Mouse (Mus musculus) neural tube, embryonic 12.5 days (tissue): ENCODE results near the gene Actr3b. TPM values are rescaled to one million over a fixed set of nuclear protein-coding genes. Genes with fewer than 3 reads are reported as not detected.
"Not testable (repeated sequence)": the region's sequence is repeated elsewhere in the genome, so short reads cannot be mapped to it uniquely, and the experiment has no call there.

Experiments used
- ATAC-seq: fragments of 200-750 bp; cut with Nextera tagmentation; 2 replicates; pipeline ENCODE4 v1.8.0; 2017; ENCODE audit warnings: low read depth, mild to moderate bottlenecking, moderate TSS enrichment, moderate library complexity; ENCODE audit not compliant: low FRiP score
- H3K27ac ChIP-seq: fragments of 300-500 bp; sonication (generic); 2 replicates; pipeline ENCODE4 v1.5.1; 2016
- H3K27me3 ChIP-seq: fragments of 300-500 bp; sonication (generic); replicated peaks from 2 replicates; pipeline ENCODE4 v1.6.1; 2016; ENCODE audit warnings: mild to moderate bottlenecking
- H3K36me3 ChIP-seq: fragments of 300-500 bp; sonication (generic); 2 replicates; pipeline ENCODE4 v1.6.1; 2016; ENCODE audit warnings: mild to moderate bottlenecking
- H3K4me1 ChIP-seq: fragments of 300-500 bp; sonication (generic); 2 replicates; pipeline ENCODE4 v1.6.1; 2016
- H3K4me2 ChIP-seq: fragments of 300-500 bp; sonication (generic); replicated peaks from 2 replicates; pipeline ENCODE4 v1.6.1; 2016; ENCODE audit warnings: mild to moderate bottlenecking
- H3K4me3 ChIP-seq: fragments of 300-500 bp; sonication (generic); 2 replicates; pipeline ENCODE4 v1.5.1; 2016
- H3K9ac ChIP-seq: fragments of 300-500 bp; sonication (generic); 2 replicates; pipeline ENCODE4 v1.6.1; 2016; ENCODE audit warnings: mild to moderate bottlenecking
- H3K9me3 ChIP-seq: fragments of 300-500 bp; sonication (generic); 2 replicates; pipeline ENCODE4 v1.6.1; 2016; ENCODE audit warnings: mild to moderate bottlenecking
- WGBS: fragments of 180-500 bp; shearing (Covaris S2); methylation state at CpG from one replicate; pipeline ENCODE4 v1.1.7; 2016; 5-methylcytosine and 5-hydroxymethylcytosine counted together
- polyA plus RNA-seq: library from polyadenylated mRNA; unstranded; fragments of >200 nt; fragmentation: Nextera tagmentation; extraction: Ambion mirVana; gene quantifications from 2 replicates; pipeline ENCODE4 v1.2.1, GENCODE M21; 2016

Gene Actr3b
- 13.4 and 13.8 TPM in 2 replicates for polyA plus RNA-seq

- Histone ChIP-seq H3K27ac (no peak within 1 kb of the TSS), H3K9me3 (no peaks in the 10 kb centered on the region), H3K4me1 (no peaks in the 10 kb centered on the region), H3K9ac (peak within 1 kb of the TSS; percentile 68), H3K4me2 (peak within 1 kb of the TSS; percentile 91), H3K4me3 (peak within 1 kb of the TSS; percentile 72), H3K36me3 (no peaks in the 10 kb centered on the region), H3K27me3 (0 out of 2 replicates have a peak, but pooled peaks cover 3% of the 10 kb centered on the region)
- 3% methylated on average over 45 of the region's 45 CpGs for WGBS
- ATAC-seq = peak; percentile 99
Observed at GRCm38 (mm10) chr5:25759460-25760409, at the start of gene Actr3b. Gene Actr3b, plus strand, starts transcription at chr5:25759997.

GRCm38 (mm10) chr5:25713001-25713706 lies 46.6 kb upstream of the Actr3b start:
- H3K27ac ChIP-seq, H3K4me2 ChIP-seq, H3K9ac ChIP-seq, ATAC-seq, H3K36me3 ChIP-seq, H3K4me3 ChIP-seq, H3K4me1 ChIP-seq, H3K9me3 ChIP-seq, H3K27me3 ChIP-seq: not testable (repeated sequence)
- 94% methylated on average over 4 of the region's 4 CpGs for WGBS

GRCm38 (mm10) chr5:25719390-25719789 lies 40.4 kb upstream of the Actr3b start:
- Histone ChIP-seq H3K27me3 (no peaks in the 10 kb centered on the region), H3K27ac (no peak overlapping the region), H3K9me3 (no peaks in the 10 kb centered on the region), H3K4me2 (no peak overlapping the region), H3K36me3 (no peaks in the 10 kb centered on the region), H3K9ac (no peak overlapping the region), H3K4me1 (no peaks in the 10 kb centered on the region), H3K4me3 (no peak overlapping the region)
- WGBS = 84% methylated on average over 4 of the region's 4 CpGs
- ATAC-seq = no peak

GRCm38 (mm10) chr5:25723016-25723415 lies 36.8 kb upstream of the Actr3b start:
- H3K4me3 ChIP-seq = no peak overlapping the region
- no peak overlapping the region for H3K9ac ChIP-seq
- no peaks in the 10 kb centered on the region for H3K27me3 ChIP-seq
- no peak for ATAC-seq
- no peaks in the 10 kb centered on the region for H3K36me3 ChIP-seq
- H3K27ac ChIP-seq = no peak overlapping the region
- H3K4me1 ChIP-seq = no peaks in the 10 kb centered on the region
- no peak overlapping the region for H3K4me2 ChIP-seq
- WGBS = 78% methylated on average over 2 of the region's 2 CpGs
- H3K9me3 ChIP-seq = no peaks in the 10 kb centered on the region

- WGBS = 43% methylated on average over 1 of the region's 1 CpGs
- Histone ChIP-seq H3K4me2 (no peak overlapping the region), H3K9me3 (no peaks in the 10 kb centered on the region), H3K4me3 (no peak overlapping the region), H3K36me3 (no peaks in the 10 kb centered on the region), H3K4me1 (no peaks in the 10 kb centered on the region), H3K27ac (no peak overlapping the region), H3K27me3 (no peaks in the 10 kb centered on the region), H3K9ac (no peak overlapping the region)
- ATAC-seq = no peak
Observed at GRCm38 (mm10) chr5:25724134-25724675, 35.6 kb upstream of the Actr3b start.

GRCm38 (mm10) chr5:25734318-25734717 lies 25.5 kb upstream of the Actr3b start:
- WGBS = 24% methylated on average over 1 of the region's 1 CpGs
- no peaks in the 10 kb centered on the region for H3K27me3 ChIP-seq
- H3K4me2 ChIP-seq = no peak overlapping the region
- no peaks in the 10 kb centered on the region for H3K36me3 ChIP-seq
- no peak overlapping the region for H3K27ac ChIP-seq
- no peaks in the 10 kb centered on the region for H3K4me1 ChIP-seq
- no peak for ATAC-seq
- H3K9me3 ChIP-seq = no peaks in the 10 kb centered on the region
- no peak overlapping the region for H3K9ac ChIP-seq
- H3K4me3 ChIP-seq = no peak overlapping the region

- no peaks in the 10 kb centered on the region for H3K36me3 ChIP-seq
- no peak overlapping the region for H3K27ac ChIP-seq
- H3K9me3 ChIP-seq = no peaks in the 10 kb centered on the region
- ATAC-seq = no peak
- WGBS = 80% methylated on average over 2 of the region's 2 CpGs
- no peaks in the 10 kb centered on the region for H3K27me3 ChIP-seq
- H3K9ac ChIP-seq = no peak overlapping the region
- H3K4me3 ChIP-seq = no peak overlapping the region
- H3K4me1 ChIP-seq = no peaks in the 10 kb centered on the region
- H3K4me2 ChIP-seq = no peak overlapping the region
Observed at GRCm38 (mm10) chr5:25735861-25736260, 23.9 kb upstream of the Actr3b start.

GRCm38 (mm10) chr5:25738448-25738847 lies 21.3 kb upstream of the Actr3b start:
- WGBS = 66% methylated on average over 3 of the region's 3 CpGs
- Histone ChIP-seq H3K36me3 (no peaks in the 10 kb centered on the region), H3K27me3 (no peaks in the 10 kb centered on the region), H3K9ac (no peak overlapping the region), H3K4me3 (no peak overlapping the region), H3K4me2 (no peak overlapping the region), H3K4me1 (no peaks in the 10 kb centered on the region), H3K9me3 (no peaks in the 10 kb centered on the region), H3K27ac (no peak overlapping the region)
- no peak for ATAC-seq

- H3K27me3 ChIP-seq, H3K4me1 ChIP-seq, H3K36me3 ChIP-seq, H3K9me3 ChIP-seq, H3K4me2 ChIP-seq, H3K27ac ChIP-seq, H3K9ac ChIP-seq, H3K4me3 ChIP-seq, ATAC-seq: not testable (repeated sequence)
- 92% methylated on average over 1 of the region's 1 CpGs for WGBS
Observed at GRCm38 (mm10) chr5:25738902-25739301, 20.9 kb upstream of the Actr3b start.

- Histone ChIP-seq H3K9me3 (no peaks in the 10 kb centered on the region), H3K4me1 (no peaks in the 10 kb centered on the region), H3K4me3 (no peak overlapping the region), H3K27ac (no peak overlapping the region), H3K27me3 (no peaks in the 10 kb centered on the region), H3K4me2 (no peak overlapping the region), H3K9ac (no peak overlapping the region), H3K36me3 (no peaks in the 10 kb centered on the region)
- ATAC-seq = no peak
Observed at GRCm38 (mm10) chr5:25747904-25748303, 11.9 kb upstream of the Actr3b start.

GRCm38 (mm10) chr5:25748613-25749012 lies 11.2 kb upstream of the Actr3b start:
- Histone ChIP-seq H3K4me3 (no peak overlapping the region), H3K4me2 (no peak overlapping the region), H3K27ac (no peak overlapping the region), H3K27me3 (no peaks in the 10 kb centered on the region), H3K9ac (no peak overlapping the region), H3K4me1 (no peaks in the 10 kb centered on the region), H3K9me3 (no peaks in the 10 kb centered on the region), H3K36me3 (no peaks in the 10 kb centered on the region)
- 80% methylated on average over 3 of the region's 3 CpGs for WGBS
- no peak for ATAC-seq

- Histone ChIP-seq H3K9ac (no peak overlapping the region), H3K4me1 (peaks cover 7% of the 10 kb centered on the region; the same call in 1 of the 2 replicates), H3K36me3 (no peaks in the 10 kb centered on the region), H3K4me2 (no peak overlapping the region), H3K27me3 (no peaks in the 10 kb centered on the region), H3K4me3 (no peak overlapping the region), H3K27ac (no peak overlapping the region), H3K9me3 (no peaks in the 10 kb centered on the region)
- no peak for ATAC-seq
Observed at GRCm38 (mm10) chr5:25751552-25751951, 8.2 kb upstream of the Actr3b start.
